Mouse (Mus musculus): Measurements from ENCODE around the gene Fkbp15.
"Not testable (repeated sequence)": the region's sequence is repeated elsewhere in the genome, so short reads cannot be mapped to it uniquely, and the experiment has no call there.

Fkbp15 gene

DNA sequence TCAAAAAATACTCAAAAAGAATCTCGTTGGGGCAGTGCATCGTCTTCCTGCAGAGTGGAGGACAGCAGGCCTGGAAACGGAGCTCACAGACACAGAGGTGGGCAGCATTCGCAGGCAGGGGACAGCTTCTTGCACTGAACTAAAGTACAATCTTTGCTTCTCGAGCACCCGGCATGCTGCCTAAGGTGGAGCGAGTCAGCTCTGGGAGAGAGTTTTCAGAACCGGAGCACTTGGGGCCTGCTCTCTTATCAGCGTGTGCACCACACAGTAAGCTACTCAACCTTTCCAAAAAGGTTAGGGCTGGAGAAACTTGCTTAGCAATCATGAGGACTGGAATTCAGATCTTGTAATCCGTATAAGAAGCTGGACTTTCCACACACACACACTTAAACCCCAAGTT lies 83.7 kb downstream of the Fkbp15 start:
- no peak for DNase-seq

DNA sequence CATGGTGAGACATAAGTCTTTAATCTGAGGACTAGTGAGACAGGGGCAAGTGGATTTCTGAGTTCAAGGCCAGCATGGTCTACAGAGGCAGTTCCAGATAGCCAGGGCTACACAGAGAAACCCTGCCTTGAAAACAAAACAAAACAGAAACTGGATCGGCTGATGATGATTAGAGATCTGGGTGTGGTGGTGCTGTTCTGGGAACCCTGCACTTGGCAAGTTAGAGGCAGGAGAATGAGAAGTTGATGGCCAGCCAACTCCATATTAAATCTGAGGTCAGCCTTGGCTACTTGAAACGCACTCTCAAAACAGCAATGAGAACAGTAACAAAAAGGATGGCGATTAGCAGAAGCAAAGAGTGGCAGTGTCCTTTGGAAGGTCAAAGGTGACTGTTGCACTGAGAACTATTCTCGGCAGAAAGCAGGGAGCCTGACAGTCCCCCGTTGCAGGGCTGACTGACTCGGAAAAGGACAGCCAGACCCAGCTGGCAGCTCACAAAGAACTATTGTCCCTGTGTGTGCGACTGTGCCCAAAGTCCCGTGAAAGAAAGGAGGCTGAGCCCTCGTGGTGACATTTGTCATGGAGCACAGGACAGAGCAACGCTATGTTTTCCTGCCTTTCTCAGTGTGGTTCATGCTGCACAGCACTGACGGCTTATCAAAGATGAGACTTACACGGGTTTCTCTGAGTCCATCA lies 85.4 kb downstream of the Fkbp15 start:
- peak; percentile 87 for DNase-seq

DNA sequence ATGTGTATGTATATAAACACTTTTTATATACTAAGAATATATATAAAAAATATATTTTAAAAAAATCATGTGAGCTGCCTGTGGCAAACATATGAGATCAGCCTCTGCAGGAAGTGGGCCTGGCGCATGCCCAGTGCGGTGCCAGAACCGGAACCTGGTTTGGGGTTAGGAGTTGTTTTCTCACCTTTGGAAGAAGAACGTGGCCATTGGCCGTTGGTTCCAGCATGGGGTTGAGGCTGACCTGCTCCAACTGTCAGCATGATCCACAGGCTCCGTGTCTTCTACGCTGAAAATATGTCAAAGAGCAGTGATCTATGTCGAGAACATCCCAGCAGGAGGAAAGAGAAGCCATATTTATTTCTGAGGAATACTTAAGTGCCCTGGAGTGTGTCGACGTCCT lies 86.4 kb downstream of the Fkbp15 start:
- DNase-seq = no peak

DNA sequence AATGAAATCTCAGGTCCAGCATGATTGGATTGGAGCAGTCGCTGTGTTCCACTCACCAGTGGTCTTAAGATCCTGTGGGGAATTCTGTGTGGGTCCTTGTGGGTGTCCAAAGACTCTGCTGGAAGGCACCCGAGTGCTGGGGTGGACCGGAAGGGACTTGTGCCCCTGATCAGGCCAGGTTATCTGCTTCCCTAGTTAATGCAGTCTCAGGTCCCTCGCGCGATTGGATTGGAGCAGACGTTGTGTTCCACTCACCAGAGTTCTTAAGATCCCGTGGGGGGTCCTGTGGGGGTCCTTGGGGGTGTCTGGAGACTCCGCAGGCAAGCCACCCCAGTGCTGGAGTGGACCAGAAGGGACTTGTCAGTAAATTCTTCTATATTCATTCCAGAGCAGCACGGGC lies 87.7 kb downstream of the Fkbp15 start:
- no peak for DNase-seq

DNA sequence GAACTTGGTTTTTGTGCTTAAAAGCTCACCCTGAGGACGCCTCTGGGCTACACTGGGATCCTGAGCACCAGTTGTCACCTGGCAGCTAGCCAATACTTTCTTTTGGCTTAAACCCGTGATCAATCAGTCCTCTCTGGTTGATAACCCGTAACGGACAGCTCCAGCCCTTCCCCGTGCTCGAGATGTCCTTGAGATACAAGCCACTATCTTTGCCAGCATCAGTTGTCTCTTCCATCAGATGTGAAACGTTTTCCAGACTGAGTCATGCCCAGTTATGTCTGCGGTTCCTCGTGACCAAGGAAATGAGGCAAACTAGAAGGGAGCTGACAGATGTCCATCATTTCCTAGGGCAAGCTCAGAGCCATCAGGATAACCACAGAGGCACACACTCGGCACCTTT lies 93.2 kb downstream of the Fkbp15 start:
- DNase-seq = no peak

DNA sequence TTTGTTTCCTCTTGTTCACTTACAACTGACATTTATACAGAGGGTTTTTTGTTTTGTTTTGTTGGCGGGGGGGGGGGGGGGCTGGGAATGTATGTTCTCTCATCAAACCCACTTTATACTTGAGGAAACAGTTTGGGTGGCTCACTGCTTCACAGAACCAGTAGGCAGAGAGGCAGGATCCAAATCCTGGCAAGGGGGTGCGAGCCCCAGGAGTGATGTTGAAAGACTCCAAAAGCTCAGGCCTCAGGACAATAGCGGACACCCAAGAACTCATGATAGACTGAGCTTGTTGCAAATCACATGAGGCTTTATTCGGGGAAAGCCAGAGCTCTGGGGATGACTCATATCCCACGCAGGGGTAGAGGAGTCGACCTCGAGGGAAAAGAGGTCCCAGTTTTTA lies 94.3 kb downstream of the Fkbp15 start:
- DNase-seq = not testable (repeated sequence)

DNA sequence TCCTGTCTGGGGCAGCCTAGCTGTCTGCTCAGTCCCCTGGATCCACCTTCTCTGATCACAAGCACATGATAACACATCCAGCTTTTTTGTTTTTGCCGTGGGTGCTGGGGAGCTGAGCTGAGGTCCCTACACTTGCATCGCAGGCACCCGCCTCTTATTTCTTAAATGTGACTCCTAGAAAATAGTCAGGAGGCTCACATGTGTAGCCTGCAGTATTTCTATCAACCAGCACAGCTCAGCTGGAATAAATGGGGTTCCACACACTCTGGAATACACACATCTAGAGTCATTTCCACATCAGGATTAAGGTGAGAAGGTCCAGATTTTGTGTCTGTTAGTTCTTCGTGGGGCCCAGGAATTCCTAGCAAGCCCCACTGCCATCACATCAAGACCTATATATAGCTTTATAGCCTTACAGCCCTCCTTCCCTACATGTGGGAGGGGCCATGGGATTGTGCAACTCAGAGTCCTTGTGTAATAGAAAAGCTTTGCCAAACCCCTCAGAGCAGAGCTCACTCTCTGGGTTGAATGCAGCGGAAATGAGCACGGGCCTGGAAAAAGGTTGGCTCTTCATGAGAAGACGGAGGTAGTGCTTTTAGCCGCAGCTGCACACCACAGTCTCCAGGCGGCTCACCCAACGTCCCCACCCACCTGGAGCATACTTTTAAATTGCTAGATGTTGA lies 95.1 kb downstream of the Fkbp15 start:
- no peak for DNase-seq

DNA sequence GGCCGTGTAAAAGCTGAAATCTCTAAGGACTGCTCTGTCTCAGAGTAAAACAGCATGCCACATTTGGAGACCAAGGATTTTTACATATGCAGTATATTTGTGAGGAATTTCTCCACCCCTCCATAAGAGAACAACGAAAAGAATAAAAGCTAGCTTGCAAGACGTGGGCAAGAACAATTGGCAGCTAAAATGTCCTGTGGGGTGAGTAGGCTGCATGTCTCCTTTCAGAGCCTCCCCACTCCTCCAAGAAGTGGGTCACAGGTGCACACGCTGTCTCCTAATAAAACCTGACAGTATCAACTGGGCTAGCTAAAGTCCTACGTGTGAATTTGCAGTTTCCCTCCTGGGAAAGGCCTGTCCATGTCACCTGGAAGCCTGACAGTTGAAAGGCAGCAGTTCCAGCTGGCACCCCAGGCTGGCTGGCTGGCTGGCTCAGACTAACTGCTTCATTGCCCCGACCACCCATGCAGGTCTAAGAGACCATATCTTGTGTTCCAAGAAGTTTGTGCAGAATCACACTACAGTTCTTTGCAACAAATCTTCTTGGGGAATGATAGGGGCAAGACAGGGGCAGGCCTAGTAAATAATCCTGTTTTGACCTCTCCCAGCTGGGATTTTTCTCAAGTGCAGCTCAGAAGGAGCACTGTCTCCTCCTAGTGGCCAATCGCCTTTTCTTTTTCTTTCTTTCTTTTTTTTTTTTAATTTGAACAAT lies 97.1 kb downstream of the Fkbp15 start:
- peak; percentile 68 for DNase-seq

DNA sequence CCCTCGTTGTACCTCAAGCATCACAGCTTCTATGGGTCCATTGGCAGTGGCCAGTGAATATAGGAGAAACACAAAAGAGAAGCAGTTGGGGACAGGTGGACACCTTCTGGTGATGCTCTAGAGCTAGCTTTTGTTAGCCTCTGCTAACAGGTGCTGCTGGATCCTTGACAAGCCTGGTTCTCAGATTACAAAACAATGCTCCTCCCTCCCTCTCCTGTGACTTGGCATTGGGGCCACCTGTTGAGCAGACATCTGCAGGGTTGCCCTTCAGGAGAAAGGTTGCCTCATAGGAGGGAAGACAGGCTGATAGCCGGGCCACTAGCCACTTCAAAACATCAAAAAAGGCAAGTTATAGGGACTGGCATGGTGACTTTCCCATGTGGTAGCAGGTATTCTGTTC lies 98.1 kb downstream of the Fkbp15 start, which contains the start of gene Slc31a2:
Gene Slc31a2 (plus strand): TSS at position 287 of the 400 bp plus-strand sequence.
- no peak for DNase-seq

DNA sequence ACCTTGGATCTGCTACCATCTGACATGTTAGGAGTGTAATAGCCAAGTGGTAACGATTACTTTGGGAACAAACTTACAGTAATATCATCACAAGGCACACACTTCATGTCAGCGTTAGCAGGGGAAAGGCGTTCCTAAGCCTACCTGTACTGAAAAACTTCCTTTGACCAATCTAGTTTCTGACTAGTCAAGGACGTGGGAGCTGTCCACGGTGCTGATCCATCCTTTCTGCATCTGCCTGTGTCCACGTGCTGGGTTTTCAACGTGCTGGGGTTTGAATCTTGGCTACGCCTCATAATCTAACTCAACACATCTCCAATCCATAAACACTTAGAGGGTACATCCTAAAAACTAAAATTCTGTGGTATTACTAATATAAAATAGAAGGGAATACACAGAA lies 103.4 kb downstream of the Fkbp15 start:
- peak; percentile 50 for DNase-seq

DNA sequence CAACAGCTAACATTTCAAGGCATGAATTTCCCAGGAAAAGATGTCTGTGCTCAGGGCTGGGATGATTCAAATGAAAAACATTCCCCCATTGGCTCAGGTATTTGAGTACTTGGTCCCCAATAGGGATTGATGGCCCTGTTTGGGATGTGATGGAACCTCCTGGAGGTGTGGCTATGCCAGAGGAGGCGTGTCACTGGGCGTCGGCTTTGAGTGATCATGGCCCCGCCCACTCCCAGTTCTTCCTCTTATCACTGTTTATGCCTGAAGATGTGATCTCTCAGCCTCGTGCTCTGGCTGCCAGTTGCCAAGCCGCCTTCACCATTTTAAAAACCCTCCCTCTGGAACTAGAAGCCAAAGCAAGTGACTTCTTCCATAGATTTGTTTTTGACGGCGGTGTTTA lies 105.8 kb downstream of the Fkbp15 start:
- no peak for DNase-seq

DNA sequence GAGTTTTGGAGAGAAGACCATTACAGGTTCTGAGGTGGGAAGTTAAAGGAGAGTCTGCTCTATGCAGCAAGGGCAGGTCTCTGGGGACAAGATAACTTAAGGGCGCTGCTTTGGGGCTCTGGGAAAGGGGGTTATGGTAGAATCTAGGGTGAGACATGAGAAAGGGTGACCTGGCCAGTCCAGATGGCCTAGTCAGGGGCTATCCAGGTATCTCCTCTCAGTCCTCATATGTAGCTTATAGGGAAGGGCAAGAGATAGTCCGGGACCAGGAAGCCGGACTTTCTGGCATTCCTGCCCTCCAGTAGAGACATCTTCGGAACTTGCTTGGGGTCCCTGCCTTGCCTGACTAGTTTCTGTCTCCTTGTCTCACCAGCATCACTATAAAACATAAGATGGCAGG lies 108.6 kb downstream of the Fkbp15 start:
- no peak for DNase-seq

DNA sequence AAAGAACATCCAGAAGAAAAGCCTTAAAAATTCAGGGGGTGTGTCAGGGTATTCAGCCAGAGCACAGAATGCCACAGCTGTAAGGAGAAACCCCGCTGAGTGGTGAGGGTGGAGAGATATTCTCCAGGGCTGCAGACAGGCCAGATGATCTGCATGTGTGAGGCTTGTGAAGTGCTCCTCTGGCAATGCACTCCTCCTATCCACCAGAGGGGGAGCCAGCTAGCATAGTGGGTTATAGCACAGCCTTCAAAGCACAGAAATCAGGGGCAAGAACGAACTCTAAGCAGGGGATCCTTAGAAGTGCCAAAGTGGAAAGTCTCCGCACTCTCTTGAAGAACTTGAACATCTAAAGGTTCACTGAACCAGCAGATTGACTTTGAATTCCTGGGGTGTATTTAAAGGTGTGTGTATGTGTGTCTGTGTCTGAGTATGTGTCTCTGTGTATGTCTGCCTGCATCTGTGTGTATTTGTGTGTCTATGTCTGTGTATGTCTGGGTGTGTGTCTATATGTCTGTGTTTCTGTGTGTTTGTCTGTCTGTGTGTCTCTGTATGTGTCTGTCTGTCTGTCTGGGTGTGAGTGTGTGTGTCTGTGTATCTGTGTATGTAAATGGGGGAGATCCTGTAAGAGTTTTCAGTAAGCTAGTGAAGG lies 109.3 kb downstream of the Fkbp15 start:
- peak; percentile 40 for DNase-seq

All from retina, postnatal 1 day (tissue).